Mouse (Mus musculus) cortical plate, adult 2 months (tissue): ENCODE measurements around the gene Gm10100.
"Not testable (repeated sequence)": the region's sequence is repeated elsewhere in the genome, so short reads cannot be mapped to it uniquely, and the experiment has no call there.

Source experiments
- CTCF ChIP-seq: fragments of 200-500 bp; IDR thresholded peaks from 2 replicates; pipeline ENCODE4 v1.5.1; 2011; ENCODE audit warnings: mild to moderate bottlenecking, control low read depth, low read length; ENCODE audit not compliant: insufficient read depth; ENCODE audit errors: extremely low read depth
- POLR2A ChIP-seq: fragments of 200-500 bp; IDR thresholded peaks from 2 replicates; pipeline ENCODE4 v1.6.1; 2011; ENCODE audit warnings: mild to moderate bottlenecking, low read length, control low read depth; ENCODE audit not compliant: insufficient read depth; ENCODE audit errors: extremely low read depth

DNA sequence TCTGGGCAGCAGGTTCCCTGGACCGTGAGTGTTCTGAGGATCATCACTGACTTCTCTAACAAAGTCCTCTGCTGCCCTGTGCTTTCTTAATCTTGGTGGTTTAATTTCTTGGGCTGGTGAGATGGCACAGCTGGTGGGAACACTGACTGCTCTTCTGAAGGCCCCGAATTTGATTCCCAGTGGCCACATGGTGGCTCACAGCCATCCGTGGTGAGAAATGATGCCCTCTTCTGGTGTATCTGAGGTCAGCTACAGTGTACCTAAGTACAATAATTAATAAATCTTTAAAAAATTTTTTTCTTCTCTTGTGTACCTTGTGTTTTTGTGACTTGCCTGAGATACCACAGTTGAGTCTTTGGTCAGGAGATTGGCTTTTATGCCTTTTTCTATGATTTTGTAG is 26.0 kb downstream of the Gm10100 start:
- TF ChIP-seq POLR2A, CTCF: not testable (repeated sequence)
